Mouse (Mus musculus) liver, adult 2 months (tissue): ENCODE measurements around the gene Psme3.

Source experiments
- CTCF ChIP-seq: fragments of 200-500 bp; IDR thresholded peaks from 2 replicates; pipeline ENCODE4 v1.5.1; 2011; ENCODE audit warnings: low read depth, low read length, control low read depth
- POLR2A ChIP-seq: fragments of 200-500 bp; IDR thresholded peaks from 2 replicates; pipeline ENCODE4 v1.6.1; 2011; ENCODE audit warnings: low read length, control low read depth; ENCODE audit not compliant: insufficient read depth; ENCODE audit errors: extremely low read depth

DNA sequence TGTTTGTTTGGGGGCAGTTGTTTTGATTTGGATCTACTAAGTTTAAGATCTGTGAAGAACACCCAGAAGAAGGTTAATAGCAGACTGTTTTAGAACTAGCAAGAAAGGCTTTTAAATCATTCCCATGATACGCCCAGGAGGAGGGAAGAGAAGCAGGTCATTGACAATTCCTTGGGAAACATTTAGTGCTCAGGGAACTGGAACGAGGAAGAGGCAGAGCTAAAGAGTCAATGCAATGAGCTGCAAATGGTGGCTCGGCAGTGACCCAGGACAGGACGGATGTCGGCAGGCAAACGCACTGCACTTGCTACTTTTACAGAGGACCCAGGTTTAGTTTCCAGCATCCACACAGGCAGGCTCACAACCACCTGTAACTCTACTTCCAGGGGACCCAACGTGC lies 35.2 kb upstream of the Psme3 start:
- TF ChIP-seq POLR2A = no peak
- TF ChIP-seq CTCF = no peak
